Mouse (Mus musculus): ENCODE measurements around the gene Trim28.

DNA sequence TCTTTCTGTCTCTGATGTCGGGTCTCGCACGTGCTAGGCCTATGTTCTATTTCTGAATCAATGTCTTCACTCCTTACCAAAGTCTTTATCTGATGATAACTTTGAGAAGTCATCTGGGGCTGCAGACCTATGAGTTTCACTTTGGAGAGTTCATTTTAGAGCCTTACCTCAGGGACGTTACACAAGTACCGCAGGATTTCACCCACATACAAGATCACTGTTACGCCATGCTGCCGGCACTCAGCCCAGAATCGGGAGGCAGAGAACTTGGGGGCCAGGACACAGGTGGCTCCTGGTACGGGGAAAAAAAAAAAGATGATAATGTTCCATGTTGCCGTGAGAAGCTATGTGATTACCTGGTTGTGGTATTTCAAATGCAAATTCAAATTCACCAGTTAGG is 5.8 kb upstream of the Trim28 start:
- TF ChIP-seq GATA1 (IDR thresholded peaks at IDR 0.05; ENCODE audit: low read length): no peak
- no peak for TF ChIP-seq TAL1 (IDR thresholded peaks at IDR 0.05; ENCODE audit: low read length)
